Mouse (Mus musculus) testis, postnatal 10 days (tissue): ENCODE measurements around the gene Hs6st1.
A peak's percentile ranks its signal among the peaks of the same experiment; 100 is the strongest.

Experiments
- DNase-seq: peaks from one replicate; pipeline ENCODE4 v3.0.0; 2021; ENCODE audit warnings: low spot score

Gene Hs6st1

DNA sequence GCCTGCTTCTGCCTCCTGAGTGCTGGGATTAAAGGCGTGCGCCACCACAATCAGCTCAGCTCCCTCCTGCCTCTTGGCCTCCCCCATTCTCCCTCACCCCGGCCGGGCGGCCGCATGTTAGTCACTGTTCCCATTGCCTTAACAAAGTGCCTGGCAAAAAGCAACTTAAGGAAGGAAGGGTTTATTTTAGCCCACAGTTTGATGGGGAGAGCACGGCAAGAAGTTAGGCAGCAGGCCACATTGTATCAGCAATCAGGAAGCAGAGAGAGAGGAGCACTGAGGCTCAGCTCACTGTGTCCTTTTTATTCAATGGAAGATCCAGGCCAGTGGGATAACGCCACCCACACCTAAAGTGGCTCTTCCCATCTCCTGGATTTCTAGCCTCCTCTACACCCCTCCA is 61.7 kb downstream of the Hs6st1 start:
- no peak for DNase-seq

- DNase-seq, result no peak
These were observed 62.3 kb downstream of the Hs6st1 start for GRCm38 (mm10) chr1:36130307-36131035.

DNA sequence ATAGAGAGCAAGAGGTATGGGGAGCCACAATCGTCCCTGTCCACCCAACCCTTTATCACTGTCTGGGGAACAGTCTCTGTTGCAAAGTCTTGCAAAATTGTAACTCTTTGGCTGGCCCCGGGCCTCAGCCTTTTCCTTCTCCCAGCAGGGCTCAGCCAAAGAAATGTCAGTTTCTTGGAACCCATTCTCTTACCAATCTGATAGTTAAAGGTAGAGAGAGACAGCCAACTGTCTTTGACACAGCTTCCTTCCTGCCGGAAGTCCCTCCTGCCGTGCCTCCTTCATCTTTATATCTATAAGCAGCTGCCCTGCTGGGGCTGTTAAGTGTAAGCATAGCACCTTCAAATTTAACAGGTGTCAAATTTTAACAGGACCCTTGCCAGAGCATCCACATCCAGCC is 63.0 kb downstream of the Hs6st1 start:
- no peak for DNase-seq

DNA sequence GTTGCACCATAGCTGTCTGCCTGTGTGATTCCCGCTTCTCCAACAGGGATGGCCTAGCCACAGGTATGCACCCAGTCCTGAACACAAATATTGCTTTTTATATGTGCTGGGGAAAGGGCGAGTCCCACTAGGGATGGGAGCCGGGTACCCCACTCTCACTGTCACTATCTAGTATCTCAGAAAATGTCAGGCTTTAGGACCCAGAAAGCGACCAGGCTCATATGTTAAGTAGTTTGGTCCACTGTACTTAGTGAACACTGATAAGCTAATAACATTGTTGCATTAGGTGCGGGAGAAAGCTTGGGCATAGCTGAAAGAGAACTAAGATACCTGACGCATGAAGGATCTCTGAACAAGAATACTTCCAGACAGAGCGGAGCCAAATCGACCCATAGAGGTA is 63.6 kb downstream of the Hs6st1 start:
- DNase-seq, result no peak

DNA sequence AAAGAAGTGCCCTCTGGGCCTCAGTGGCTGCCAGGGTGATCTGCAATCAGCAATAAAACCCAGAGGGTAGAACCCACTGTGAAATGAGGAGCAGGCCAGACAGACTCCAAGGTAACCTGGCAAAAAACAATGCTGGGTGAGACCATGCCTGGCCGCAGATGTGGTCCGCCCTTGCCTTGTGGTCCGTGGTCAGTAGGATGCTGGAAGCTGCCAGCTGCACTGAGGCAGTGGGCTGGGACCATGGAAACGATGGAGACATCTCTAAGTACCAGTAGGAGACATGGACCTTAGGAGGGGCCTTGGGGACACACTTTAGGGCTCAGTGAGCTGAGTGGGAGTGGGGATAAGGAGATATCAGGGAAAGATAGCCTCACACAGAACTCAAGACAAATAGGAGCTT is 64.0 kb downstream of the Hs6st1 start:
- no peak for DNase-seq

DNA sequence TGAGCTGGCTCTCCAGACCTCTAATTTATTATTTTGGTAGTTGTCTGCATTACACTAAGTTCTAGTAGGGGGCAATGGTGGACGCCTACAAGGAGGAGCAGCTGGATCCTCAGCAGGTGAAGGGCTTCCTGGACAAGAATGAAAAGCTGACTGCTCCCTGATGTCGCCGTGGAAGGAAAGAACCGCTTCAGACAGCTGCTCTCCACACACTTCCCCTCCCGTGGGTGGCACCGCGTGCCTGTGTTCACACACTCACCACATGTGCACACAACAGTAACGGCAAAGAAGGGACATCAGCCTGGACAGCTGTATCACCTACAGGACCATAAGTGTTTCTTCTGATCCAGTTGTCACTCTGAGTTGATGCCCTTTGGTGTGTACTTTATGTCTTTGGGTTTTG is 64.8 kb downstream of the Hs6st1 start:
- no peak for DNase-seq

DNA sequence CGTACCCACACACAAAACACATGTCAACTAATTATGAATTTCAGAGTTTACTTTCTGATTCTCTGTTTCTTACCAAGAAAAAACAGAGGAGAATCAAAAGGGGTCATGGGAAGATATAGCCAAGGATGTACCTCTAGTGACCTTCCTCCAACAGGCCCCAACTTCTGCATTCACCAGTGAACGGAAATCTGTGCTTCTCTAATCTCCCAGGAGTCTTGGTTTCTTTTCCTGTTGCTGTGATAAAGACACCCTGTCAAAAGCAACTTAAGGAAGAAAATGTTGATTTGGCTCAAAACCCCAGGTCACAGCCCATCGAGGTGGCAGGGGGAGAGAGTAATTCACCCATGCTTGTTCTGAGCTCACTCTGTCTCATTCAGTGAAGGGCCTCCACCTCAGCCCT is 65.4 kb downstream of the Hs6st1 start:
- DNase-seq, result no peak

GRCm38 (mm10) chr1:36134584-36134983 is 66.4 kb downstream of the Hs6st1 start:
- DNase-seq, result peak; percentile 85

- no peak for DNase-seq
These were observed 72.1 kb downstream of the Hs6st1 start for GRCm38 (mm10) chr1:36140311-36140710.

DNA sequence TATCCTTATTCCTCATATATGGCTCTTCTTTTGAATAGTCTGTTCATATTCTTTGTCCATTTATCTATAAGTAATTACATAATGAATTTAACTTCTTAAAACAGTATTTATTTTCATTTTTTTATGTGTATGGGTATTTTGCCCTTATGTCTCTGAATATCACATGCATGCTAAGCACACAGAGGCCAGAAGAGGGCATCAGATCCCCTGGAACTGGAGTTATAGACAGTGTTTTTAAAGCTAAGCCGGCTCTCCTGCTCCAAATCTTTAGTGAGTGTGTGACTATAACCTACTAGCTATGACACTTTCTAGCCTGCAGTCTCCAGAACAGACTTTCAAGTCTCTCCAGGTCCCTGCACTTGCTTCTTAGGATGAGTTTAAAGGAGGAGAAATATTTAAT is 76.8 kb downstream of the Hs6st1 start:
- DNase-seq, result no peak

- DNase-seq, result no peak
These were observed 80.6 kb downstream of the Hs6st1 start for GRCm38 (mm10) chr1:36148809-36149208.

GRCm38 (mm10) chr1:36149411-36149810 is 81.2 kb downstream of the Hs6st1 start:
- DNase-seq, result no peak
